Comparison of ENCODE assay signal across 10 mouse cellular contexts in genomic region chr19:40488853-40489454, GRCm38 (mm10). TPM values are rescaled to one million over a fixed set of nuclear protein-coding genes. Genes with fewer than 3 reads are reported as not detected.
DNase-seq lines count a peak whose midpoint lies in the region; ATAC-seq lines count a peak whose summit lies in the region.
"Had no signal": no experiment of that assay in that cellular context is flagged by ENCODE, and none has a peak within 500 bp of the region (broad histone marks: within the 10 kb centered on the region; RNA-seq: fewer than 3 reads in every experiment).

No protein-coding gene starts in this region.

- no peak for DNase-seq in hindbrain, embryonic 11.5 days (ENCODE audit: low spot score)
- peak; percentile 17 for DNase-seq in MEL-GATA-1-ER (ENCODE audit: extremely low read depth, low read depth)
- DNase-seq in testis, postnatal 10 days (ENCODE audit: low spot score) = no peak
- no peak for DNase-seq in frontal cortex, postnatal 36 days (ENCODE audit: low spot score in 2 of 2)
- DNase-seq in cerebellum, postnatal 14 days = no peak
- DNase-seq: cerebellum, adult 9-10 months had no signal

- no peak overlapping the region for H3K4me3 ChIP-seq in hindbrain, embryonic 13.5 days
- H3K4me3 ChIP-seq in hindbrain, embryonic 11.5 days (ENCODE audit: low read depth, low read length) = no peak overlapping the region
- no peak overlapping the region for H3K4me3 ChIP-seq in intestine, embryonic 16.5 days (ENCODE audit: low read length)
- H3K4me3 ChIP-seq: limb, embryonic 13.5 days had no signal

- H3K9ac ChIP-seq in hindbrain, embryonic 13.5 days = peak overlapping the region; percentile 39; the same call in 1 of the 2 replicates
- no peak overlapping the region for H3K9ac ChIP-seq in hindbrain, embryonic 11.5 days (ENCODE audit: low read depth, low read length)
- H3K9ac ChIP-seq in intestine, embryonic 16.5 days (ENCODE audit: low read depth, low read length) = 0 out of 2 replicates have a peak overlapping the region, but pooled peaks have one; percentile 2
- H3K9ac ChIP-seq: limb, embryonic 13.5 days had no signal

- peaks cover 69% of the 10 kb centered on the region for H3K4me1 ChIP-seq in hindbrain, embryonic 13.5 days (replicated peaks)
- no peaks in the 10 kb centered on the region for H3K4me1 ChIP-seq in hindbrain, embryonic 11.5 days (replicated peaks; ENCODE audit: control insufficient read depth, insufficient read depth, low read length)
- H3K4me1 ChIP-seq in intestine, embryonic 16.5 days (ENCODE audit: control insufficient read depth, insufficient read depth, low read length) = peaks cover 47% of the 10 kb centered on the region

- peak overlapping the region; percentile 25; the same call in 1 of the 2 replicates for H3K27ac ChIP-seq in hindbrain, embryonic 13.5 days
- H3K27ac ChIP-seq in hindbrain, embryonic 11.5 days (ENCODE audit: low read depth, low read length) = no peak overlapping the region
- peak overlapping the region; percentile 75 for H3K27ac ChIP-seq in intestine, embryonic 16.5 days (ENCODE audit: low read length)
- H3K27ac ChIP-seq: limb, embryonic 13.5 days had no signal

- 68% methylated on average over 8 of the region's 8 CpGs for WGBS in hindbrain, embryonic 13.5 days
- 73% methylated on average over 8 of the region's 8 CpGs for WGBS in hindbrain, embryonic 11.5 days
- 58% methylated on average over 8 of the region's 8 CpGs for WGBS in intestine, embryonic 16.5 days

- ATAC-seq in hindbrain, embryonic 13.5 days (ENCODE audit: low FRiP score) = no peak
- no peak for ATAC-seq in hindbrain, embryonic 11.5 days (ENCODE audit: low FRiP score)
- no peak for ATAC-seq in intestine, embryonic 16.5 days
- peak; percentile 78 for ATAC-seq in megakaryocyte-erythroid progenitor cell, adult 5-6 weeks (replicated peaks; ENCODE audit: low FRiP score, low TSS enrichment, poor library complexity, severe bottlenecking)

- H3K9me3 ChIP-seq in hindbrain, embryonic 13.5 days = no peaks in the 10 kb centered on the region
- H3K9me3 ChIP-seq in hindbrain, embryonic 11.5 days (ENCODE audit: control insufficient read depth, low read length) = no peaks in the 10 kb centered on the region
- no peaks in the 10 kb centered on the region for H3K9me3 ChIP-seq in intestine, embryonic 16.5 days (ENCODE audit: control insufficient read depth, low read length)

- peaks cover 5% of the 10 kb centered on the region for H3K36me3 ChIP-seq in hindbrain, embryonic 13.5 days
- no peaks in the 10 kb centered on the region for H3K36me3 ChIP-seq in hindbrain, embryonic 11.5 days (ENCODE audit: control insufficient read depth, insufficient read depth, low read length)
- H3K36me3 ChIP-seq in intestine, embryonic 16.5 days (ENCODE audit: control insufficient read depth, insufficient read depth, low read length) = no peaks in the 10 kb centered on the region

- H3K4me2 ChIP-seq in hindbrain, embryonic 13.5 days = no peak overlapping the region
- H3K4me2 ChIP-seq in hindbrain, embryonic 11.5 days (replicated peaks; ENCODE audit: low read depth, low read length) = no peak overlapping the region
- no peak overlapping the region for H3K4me2 ChIP-seq in intestine, embryonic 16.5 days (ENCODE audit: low read depth, low read length)
- H3K4me2 ChIP-seq: limb, embryonic 13.5 days had no signal

- no peaks in the 10 kb centered on the region for H3K27me3 ChIP-seq in hindbrain, embryonic 13.5 days
- no peaks in the 10 kb centered on the region for H3K27me3 ChIP-seq in hindbrain, embryonic 11.5 days (ENCODE audit: control insufficient read depth, insufficient read depth, low read length)
- H3K27me3 ChIP-seq in intestine, embryonic 16.5 days (replicated peaks; ENCODE audit: control insufficient read depth, insufficient read depth, low read length) = no peaks in the 10 kb centered on the region
- H3K27me3 ChIP-seq: limb, embryonic 13.5 days had no signal

RNA-seq across cellular contexts. Expression of gene Sorbs1, which starts 24.6 kb away (rescaled TPM):
- 96.3 and 100 TPM in 2 replicates for polyA plus RNA-seq in hindbrain, embryonic 13.5 days (2015; fragmentation: Nextera tagmentation; extraction: Ambion mirVana)
- 82.7 and 97.2 TPM in 2 replicates for polyA plus RNA-seq in hindbrain, embryonic 11.5 days (2014; fragmentation: Nextera tagmentation; extraction: Ambion mirVana)
- polyA plus RNA-seq in intestine, embryonic 16.5 days (2015; fragmentation: Nextera tagmentation; extraction: Ambion mirVana) = 80.0 and 84.3 TPM in 2 replicates
- total RNA-seq in megakaryocyte-erythroid progenitor cell, adult 5-6 weeks (2014; fragmentation: Nextera tagmentation) = 13.9 and 33.6 TPM in 2 replicates
- total RNA-seq in megakaryocyte-erythroid progenitor cell, adult 5-6 weeks (2017) = 12.3 and 30.4 TPM in 2 replicates
